Mouse (Mus musculus) testis, adult 2 months (tissue): Measurements from ENCODE around the gene Mamdc4.

Source experiments
- CTCF ChIP-seq: fragments of 200-500 bp; IDR thresholded peaks from 2 replicates; pipeline ENCODE4 v1.5.1; 2012; ENCODE audit warnings: low read depth, mild to moderate bottlenecking, inconsistent platforms, low read length, moderate library complexity; ENCODE audit not compliant: control insufficient read depth, insufficient read depth, insufficient replicate concordance
- POLR2A ChIP-seq: fragments of 200-500 bp; IDR thresholded peaks from 2 replicates; pipeline ENCODE4 v1.6.1; 2012; ENCODE audit warnings: low read depth, mild to moderate bottlenecking, inconsistent platforms, low read length, moderate library complexity; ENCODE audit not compliant: control insufficient read depth

DNA sequence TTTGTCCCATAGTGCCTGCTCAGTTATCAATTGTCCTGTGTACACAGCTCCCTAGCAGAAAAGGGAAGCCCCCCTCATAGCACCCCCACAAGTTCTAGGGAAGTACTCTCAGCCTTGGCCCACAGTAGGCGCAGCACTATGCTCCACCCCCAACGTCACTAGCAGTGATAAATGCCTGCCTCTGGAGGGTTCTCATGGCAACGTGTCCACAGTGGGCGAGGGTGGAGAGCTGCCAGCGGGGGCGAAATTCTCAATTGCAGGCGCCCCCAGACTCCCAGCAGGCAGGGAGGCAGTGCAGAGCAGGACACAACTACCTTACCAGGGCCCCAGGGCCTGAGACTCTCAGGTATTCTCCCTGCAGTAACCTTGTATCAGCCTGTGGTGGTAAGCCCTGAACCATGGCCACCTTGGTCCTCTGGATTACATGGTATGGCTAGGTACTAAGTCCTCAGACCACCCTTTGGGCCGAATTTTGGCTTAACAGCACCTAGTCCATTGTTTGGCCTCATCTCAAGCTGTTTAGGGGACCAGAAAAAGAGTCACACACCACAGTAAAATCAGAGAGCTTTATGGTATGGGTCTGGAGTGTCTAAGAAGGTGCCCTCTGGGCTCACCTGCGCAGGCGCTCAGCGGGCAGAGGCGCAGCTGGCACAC, 7.9 kb upstream of the Mamdc4 start:
- TF ChIP-seq CTCF: no peak
- TF ChIP-seq POLR2A: no peak
